Mouse (Mus musculus) left cerebral cortex, postnatal 25 days (tissue): ENCODE results near the gene Btg3. TPM values are rescaled to one million over a fixed set of nuclear protein-coding genes. Genes with fewer than 3 reads are reported as not detected.

Experiments used
- DNase-seq, 2 experiments: peaks; one replicate each; pipeline ENCODE4 v3.0.0; 2022; ENCODE audit warnings: low spot score in 2 of 2, mixed read lengths in 1 of 2
- intact Hi-C: fragments of 180-260 bp; cut with DNase I; formaldehyde crosslinking; loops from one replicate; pipeline ENCODE4 v1.15.1; 2025
- total RNA-seq, 2 experiments: library from RNA; stranded (reverse); gene quantifications; 2 replicates each; pipeline ENCODE4 v1.2.3; 2021

The Btg3 gene
- total RNA-seq, 2 experiments from 2014 or later = 13.3 to 16.3 TPM

- DNase-seq = no peak
- intact Hi-C loops = no loop called here
Measured at GRCm38 (mm10) chr16:78357757-78358156, 19.2 kb downstream of the Btg3 start.

- no peak for DNase-seq
- intact Hi-C loops = loop anchor here (5.0 kb wide), 1 partner anchor 1220 kb away; no protein-coding TSS in a partner anchor
Measured at GRCm38 (mm10) chr16:78347328-78347926, 29.6 kb downstream of the Btg3 start.

DNA sequence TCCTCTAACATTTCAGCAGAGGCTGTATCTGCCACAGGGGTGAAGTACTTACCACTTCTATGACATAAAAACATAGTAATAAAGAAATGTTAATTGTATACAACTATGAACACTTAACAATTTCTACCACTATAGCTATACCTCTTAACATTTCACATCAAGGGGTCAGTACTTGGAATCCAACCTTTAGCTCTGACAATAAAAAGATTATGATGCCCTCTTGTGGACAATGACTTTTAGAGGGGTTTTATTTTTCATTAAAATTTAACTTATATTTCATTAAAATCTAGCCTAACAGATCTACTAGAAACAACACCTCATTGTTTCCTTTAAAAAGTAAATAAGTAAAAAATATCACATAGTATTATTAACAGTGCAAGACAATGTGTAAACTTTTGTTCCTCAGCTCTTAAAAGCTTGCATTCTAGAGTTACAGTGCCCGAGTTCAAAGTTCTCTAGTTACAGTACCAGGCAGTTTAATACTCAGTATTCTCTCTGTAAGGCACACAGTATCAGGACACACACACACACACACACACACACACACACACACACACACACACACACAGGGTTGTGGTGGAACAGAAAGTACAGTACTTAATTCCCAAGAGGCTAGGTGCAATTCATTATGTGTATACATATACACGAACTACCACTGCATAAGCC is 30.2 kb downstream of the Btg3 start:
- DNase-seq = no peak
- intact Hi-C loops = loop anchor here (1.0 to 5.0 kb wide), 2 partner anchors 149 to 1219 kb away; no protein-coding TSS in a partner anchor

GRCm38 (mm10) chr16:78343792-78344191 is 33.2 kb downstream of the Btg3 start:
- intact Hi-C loops = no loop called here

DNA sequence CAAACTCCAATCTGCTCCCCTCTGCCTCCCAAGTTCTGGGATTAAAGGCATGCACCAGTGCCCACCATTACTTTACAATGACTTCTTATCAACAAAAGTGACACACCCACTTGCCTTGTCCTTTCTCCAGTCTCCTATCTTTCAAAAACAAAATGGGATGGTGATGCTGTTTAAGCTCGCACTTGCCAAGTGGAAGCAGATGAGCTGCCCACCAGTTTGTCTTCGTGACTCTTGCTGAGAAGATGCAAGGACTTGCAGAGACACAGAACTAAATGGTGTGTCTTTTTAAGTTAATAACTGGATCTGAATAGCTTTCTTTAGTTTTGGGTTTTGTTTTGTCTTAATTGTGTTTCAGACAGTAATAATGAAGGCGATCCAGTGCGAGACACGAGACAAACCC is 34.2 kb downstream of the Btg3 start:
- peak in 1 of 2 experiments; percentile 50 for DNase-seq
- intact Hi-C loops = no loop called here

More at GRCm38 (mm10) chr16:78343792-78344191, 33.2 kb downstream of the Btg3 start:
- DNase-seq = peak in 1 of 2 experiments; percentile 30

GRCm38 (mm10) chr16:78341356-78341755 is 35.6 kb downstream of the Btg3 start:
- DNase-seq = no peak
- intact Hi-C loops = no loop called here

DNA sequence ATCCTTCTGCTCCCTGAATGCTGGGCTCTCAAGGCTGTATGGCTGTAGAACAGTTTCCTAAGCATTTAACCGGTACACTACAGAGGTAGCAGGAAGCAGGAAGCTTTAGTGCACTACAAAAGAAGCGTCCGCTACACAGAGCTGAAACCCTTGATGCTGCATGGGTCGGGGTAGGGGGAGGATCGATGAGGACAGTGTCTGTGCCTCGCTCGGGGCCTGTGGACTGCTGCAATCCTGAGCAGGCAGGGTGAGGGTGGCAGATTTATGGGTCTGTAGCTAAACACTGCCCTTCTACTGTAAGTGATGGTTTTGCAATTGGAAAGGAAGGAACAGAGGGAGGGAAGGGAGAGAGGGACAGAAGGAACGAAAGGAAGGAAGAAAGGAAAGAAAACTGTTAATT is 39.8 kb downstream of the Btg3 start:
- DNase-seq = no peak
- intact Hi-C loops = no loop called here

GRCm38 (mm10) chr16:78327999-78328398 is 49.0 kb downstream of the Btg3 start:
- no peak for DNase-seq
- intact Hi-C loops = no loop called here

- intact Hi-C loops = no loop called here
- DNase-seq = no peak
Measured at GRCm38 (mm10) chr16:78327562-78327961, 49.4 kb downstream of the Btg3 start.

DNA sequence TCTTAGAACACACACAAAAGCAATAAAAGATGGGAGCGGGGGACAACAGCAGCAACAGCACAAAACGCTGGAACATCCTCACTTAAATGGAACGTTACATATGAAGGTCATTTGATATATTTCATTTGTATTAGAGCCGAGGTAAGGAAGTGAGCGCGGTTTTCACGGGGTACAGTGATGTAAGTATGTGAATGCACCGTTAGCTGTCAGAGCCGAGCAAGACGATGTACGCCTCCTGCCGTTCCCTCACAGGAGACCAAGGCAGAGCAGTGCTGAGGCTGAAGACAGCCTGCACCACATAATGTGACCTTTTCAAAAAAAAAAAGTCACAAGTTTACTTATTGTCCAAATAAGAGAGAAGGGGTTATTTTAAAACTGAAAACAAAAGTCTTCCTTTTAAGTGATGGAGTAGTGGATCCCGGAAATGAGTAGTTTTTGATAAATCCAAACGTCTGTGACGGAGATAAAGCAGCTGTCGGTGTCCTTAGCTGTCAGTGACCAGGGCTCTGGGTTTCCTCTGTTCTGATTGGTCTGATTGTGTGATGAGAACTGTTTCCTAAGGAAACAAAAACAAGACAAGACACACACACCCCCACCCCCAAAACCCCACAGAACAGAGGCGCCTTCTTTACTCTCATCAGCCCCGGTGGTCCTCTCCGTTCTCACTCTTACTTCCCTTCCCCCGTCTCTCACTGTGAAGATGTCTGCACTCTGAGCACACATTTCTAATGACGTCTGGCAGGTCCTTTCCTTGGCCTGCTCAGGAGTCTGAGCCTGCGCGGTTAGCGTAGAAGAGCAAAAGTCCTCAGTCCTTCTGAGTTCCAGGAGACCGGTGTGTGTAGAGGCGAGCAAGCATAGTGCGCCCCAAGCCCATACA is 50.8 kb downstream of the Btg3 start:
- intact Hi-C loops = no loop called here
- DNase-seq = no peak

- peak; percentile 28 to 81 for DNase-seq
- intact Hi-C loops = no loop called here
Measured at GRCm38 (mm10) chr16:78322140-78322539, 54.9 kb downstream of the Btg3 start.

GRCm38 (mm10) chr16:78321559-78321958 is 55.4 kb downstream of the Btg3 start:
- intact Hi-C loops = no loop called here
- no peak for DNase-seq

- DNase-seq = no peak
- intact Hi-C loops = no loop called here
Measured at GRCm38 (mm10) chr16:78319711-78320110, 57.3 kb downstream of the Btg3 start.

GRCm38 (mm10) chr16:78317960-78318359 is 59.0 kb downstream of the Btg3 start:
- intact Hi-C loops = loop anchor here (1.0 to 2.0 kb wide), 2 partner anchors 15 to 119 kb away; no protein-coding TSS in a partner anchor

GRCm38 (mm10) chr16:78316849-78317248 is 60.1 kb downstream of the Btg3 start:
- peak; percentile 50 to 67 for DNase-seq
- intact Hi-C loops = loop anchor here (1.0 to 2.0 kb wide), 2 partner anchors 14 to 118 kb away; no protein-coding TSS in a partner anchor

More at GRCm38 (mm10) chr16:78317960-78318359, 59.0 kb downstream of the Btg3 start:
- no peak for DNase-seq

GRCm38 (mm10) chr16:78314026-78314425 is 63.0 kb downstream of the Btg3 start:
- DNase-seq = no peak
- intact Hi-C loops = no loop called here

- intact Hi-C loops = no loop called here
- no peak for DNase-seq
Measured at GRCm38 (mm10) chr16:78313135-78313887, 63.7 kb downstream of the Btg3 start.

- intact Hi-C loops = no loop called here
- DNase-seq = no peak
Measured at GRCm38 (mm10) chr16:78309258-78309657, 67.7 kb downstream of the Btg3 start.

- DNase-seq = no peak
- intact Hi-C loops = no loop called here
Measured at GRCm38 (mm10) chr16:78307476-78308192, 69.4 kb downstream of the Btg3 start.
